In genomic region chr11:115251258-115251657, GRCm38 (mm10) we compare ENCODE assay signal across 27 mouse cellular contexts. TPM values are rescaled to one million over a fixed set of nuclear protein-coding genes. Genes with fewer than 3 reads are reported as not detected.
DNase-seq lines count a peak whose midpoint lies in the region; ATAC-seq lines count a peak whose summit lies in the region.
"Had no signal": no experiment of that assay in that cellular context is flagged by ENCODE, and none has a peak within 500 bp of the region (broad histone marks: within the 10 kb centered on the region; RNA-seq: fewer than 3 reads in every experiment).

No protein-coding gene starts in this region.

- no peak overlapping the region for H3K4me2 ChIP-seq in hindbrain, embryonic 13.5 days
- 0 out of 2 replicates have a peak overlapping the region, but pooled peaks have one; percentile 92 for H3K4me2 ChIP-seq in midbrain, embryonic 12.5 days (replicated peaks)
- H3K4me2 ChIP-seq in midbrain, embryonic 13.5 days (replicated peaks): no peak overlapping the region

- H3K27me3 ChIP-seq in hindbrain, embryonic 10.5 days (ENCODE audit: insufficient read depth, poor library complexity, severe bottlenecking): peaks cover 100% of the 10 kb centered on the region
- H3K27me3 ChIP-seq in hindbrain, embryonic 13.5 days: peaks cover 97% of the 10 kb centered on the region
- peaks cover 100% of the 10 kb centered on the region for H3K27me3 ChIP-seq in midbrain, embryonic 12.5 days
- H3K27me3 ChIP-seq in midbrain, embryonic 13.5 days: peaks cover 90% of the 10 kb centered on the region

- no peak overlapping the region for H3K9ac ChIP-seq in hindbrain, embryonic 13.5 days
- H3K9ac ChIP-seq in midbrain, embryonic 12.5 days (replicated peaks): no peak overlapping the region
- H3K9ac ChIP-seq in midbrain, embryonic 13.5 days (replicated peaks): no peak overlapping the region
- H3K9ac ChIP-seq: embryonic facial prominence, embryonic 13.5 days; embryonic facial prominence, embryonic 15.5 days; forebrain, embryonic 12.5 days had no signal

- DNase-seq in hindbrain, embryonic 10.5 days (ENCODE audit: low spot score): no peak
- DNase-seq in testis, postnatal 14 days (ENCODE audit: low spot score): peak; percentile 83
- no peak for DNase-seq in heart, postnatal 10 days
- DNase-seq: adrenal gland, adult 8-10 months; adrenal gland, postnatal 14 days; cerebellum, adult 11 months; cerebellum, adult 18-20 months; cerebellum, adult 8-10 months; cerebellum, adult 9-11 months; cerebellum, postnatal 14 days; cerebellum, postnatal 36 days; embryo, embryonic 11 days had no signal

- H3K36me3 ChIP-seq in hindbrain, embryonic 10.5 days: no peaks in the 10 kb centered on the region
- no peaks in the 10 kb centered on the region for H3K36me3 ChIP-seq in hindbrain, embryonic 13.5 days
- no peaks in the 10 kb centered on the region for H3K36me3 ChIP-seq in midbrain, embryonic 12.5 days
- no peaks in the 10 kb centered on the region for H3K36me3 ChIP-seq in midbrain, embryonic 13.5 days
- H3K36me3 ChIP-seq: embryonic facial prominence, embryonic 13.5 days; embryonic facial prominence, embryonic 15.5 days; forebrain, embryonic 10.5 days; forebrain, embryonic 12.5 days had no signal

- ATAC-seq in hindbrain, embryonic 13.5 days (ENCODE audit: low FRiP score): no peak
- ATAC-seq in midbrain, embryonic 12.5 days (ENCODE audit: low FRiP score, low read depth): no peak
- no peak for ATAC-seq in midbrain, embryonic 13.5 days
- ATAC-seq: forebrain, embryonic 14.5 days; forebrain, embryonic 16.5 days had no signal

- H3K27ac ChIP-seq in hindbrain, embryonic 10.5 days: no peak overlapping the region
- H3K27ac ChIP-seq in hindbrain, embryonic 13.5 days: no peak overlapping the region
- H3K27ac ChIP-seq in midbrain, embryonic 12.5 days (replicated peaks): no peak overlapping the region
- H3K27ac ChIP-seq in midbrain, embryonic 13.5 days: no peak overlapping the region
- H3K27ac ChIP-seq: embryonic facial prominence, embryonic 13.5 days; embryonic facial prominence, embryonic 15.5 days; forebrain, embryonic 10.5 days; forebrain, embryonic 12.5 days had no signal

- H3K4me3 ChIP-seq in hindbrain, embryonic 10.5 days: 0 out of 2 replicates have a peak overlapping the region, but pooled peaks have one; percentile 59
- H3K4me3 ChIP-seq in hindbrain, embryonic 13.5 days: no peak overlapping the region
- no peak overlapping the region for H3K4me3 ChIP-seq in midbrain, embryonic 12.5 days
- no peak overlapping the region for H3K4me3 ChIP-seq in midbrain, embryonic 13.5 days (replicated peaks)
- H3K4me3 ChIP-seq: erythroblast, embryonic 14.5 days had no signal

- 65% methylated on average over 3 of the region's 3 CpGs for WGBS in hindbrain, embryonic 10.5 days
- 62% methylated on average over 3 of the region's 3 CpGs for WGBS in hindbrain, embryonic 13.5 days
- WGBS in midbrain, embryonic 12.5 days: 52% methylated on average over 3 of the region's 3 CpGs
- WGBS in midbrain, embryonic 13.5 days: 54% methylated on average over 3 of the region's 3 CpGs

- intact Hi-C loops in heart, postnatal 10 days (cut with DNase I): no loop called here

- H3K4me1 ChIP-seq in hindbrain, embryonic 10.5 days (replicated peaks): peaks cover 45% of the 10 kb centered on the region
- H3K4me1 ChIP-seq in hindbrain, embryonic 13.5 days (replicated peaks): peaks cover 44% of the 10 kb centered on the region
- peaks cover 32% of the 10 kb centered on the region for H3K4me1 ChIP-seq in midbrain, embryonic 12.5 days
- H3K4me1 ChIP-seq in midbrain, embryonic 13.5 days (replicated peaks): peaks cover 42% of the 10 kb centered on the region

- no peaks in the 10 kb centered on the region for H3K9me3 ChIP-seq in hindbrain, embryonic 10.5 days
- no peaks in the 10 kb centered on the region for H3K9me3 ChIP-seq in hindbrain, embryonic 13.5 days
- H3K9me3 ChIP-seq in midbrain, embryonic 12.5 days: no peaks in the 10 kb centered on the region
- H3K9me3 ChIP-seq in midbrain, embryonic 13.5 days: no peaks in the 10 kb centered on the region
- H3K9me3 ChIP-seq: embryonic facial prominence, embryonic 13.5 days; embryonic facial prominence, embryonic 15.5 days; forebrain, embryonic 10.5 days; forebrain, embryonic 12.5 days had no signal

RNA-seq across cellular contexts. Expression of gene Grin2c, which starts 15.8 kb away (rescaled TPM):
- 0.14 and 0.18 TPM in 2 replicates for polyA plus RNA-seq in hindbrain, embryonic 10.5 days (2016; fragmentation: Nextera tagmentation; extraction: Ambion mirVana)
- polyA plus RNA-seq in hindbrain, embryonic 13.5 days (2015; fragmentation: Nextera tagmentation; extraction: Ambion mirVana): 0.22 TPM in 2 replicates
- polyA plus RNA-seq in midbrain, embryonic 12.5 days (2016; fragmentation: Nextera tagmentation; extraction: Ambion mirVana): 0.06 and 0.17 TPM in 2 replicates
- 0.06 and 0.12 TPM in 2 replicates for polyA plus RNA-seq in midbrain, embryonic 13.5 days (2015; fragmentation: Nextera tagmentation; extraction: Ambion mirVana)
- not detected for total RNA-seq in heart, postnatal 10 days (2021)
- total RNA-seq: common myeloid progenitor, adult 5-6 weeks; MEL had no signal
- polyA plus RNA-seq: C2C12; embryonic facial prominence, embryonic 13.5 days; embryonic facial prominence, embryonic 15.5 days; forebrain, embryonic 10.5 days; forebrain, embryonic 12.5 days had no signal

RNA-seq across cellular contexts. Expression of gene Fdxr, which starts 25.6 kb away (rescaled TPM):
- polyA plus RNA-seq in hindbrain, embryonic 10.5 days (2016; fragmentation: Nextera tagmentation; extraction: Ambion mirVana): 17.7 TPM in 2 replicates
- polyA plus RNA-seq in hindbrain, embryonic 13.5 days (2015; fragmentation: Nextera tagmentation; extraction: Ambion mirVana): 18.1 and 20.8 TPM in 2 replicates
- 15.9 and 18.4 TPM in 2 replicates for polyA plus RNA-seq in midbrain, embryonic 12.5 days (2016; fragmentation: Nextera tagmentation; extraction: Ambion mirVana)
- 19.3 and 24.1 TPM in 2 replicates for polyA plus RNA-seq in midbrain, embryonic 13.5 days (2015; fragmentation: Nextera tagmentation; extraction: Ambion mirVana)
- 1 to 10 TPM; 7.7 to 9.1 TPM for total RNA-seq in heart, postnatal 10 days (2021)

RNA-seq across cellular contexts. Expression of gene Fads6, which starts 46.2 kb away (rescaled TPM):
- polyA plus RNA-seq in hindbrain, embryonic 10.5 days (2016; fragmentation: Nextera tagmentation; extraction: Ambion mirVana): 0.27 and 0.47 TPM in 2 replicates
- 0.73 and 0.79 TPM in 2 replicates for polyA plus RNA-seq in hindbrain, embryonic 13.5 days (2015; fragmentation: Nextera tagmentation; extraction: Ambion mirVana)
- polyA plus RNA-seq in midbrain, embryonic 12.5 days (2016; fragmentation: Nextera tagmentation; extraction: Ambion mirVana): 0.11 and 0.18 TPM in 2 replicates
- polyA plus RNA-seq in midbrain, embryonic 13.5 days (2015; fragmentation: Nextera tagmentation; extraction: Ambion mirVana): 0.41 and 0.43 TPM in 2 replicates
- total RNA-seq in heart, postnatal 10 days (2021): 1 to 10 TPM in 1 of 2 experiments, under 1 TPM in 1; 0.89 to 1.2 TPM

RNA-seq across cellular contexts. Expression of gene Otop2, which starts 55.7 kb away (rescaled TPM):
- not detected in 2 replicates for polyA plus RNA-seq in hindbrain, embryonic 10.5 days (2016; fragmentation: Nextera tagmentation; extraction: Ambion mirVana)
- not detected in 2 replicates for polyA plus RNA-seq in hindbrain, embryonic 13.5 days (2015; fragmentation: Nextera tagmentation; extraction: Ambion mirVana)
- polyA plus RNA-seq in midbrain, embryonic 12.5 days (2016; fragmentation: Nextera tagmentation; extraction: Ambion mirVana): not detected in 2 replicates
- not detected in 2 replicates for polyA plus RNA-seq in midbrain, embryonic 13.5 days (2015; fragmentation: Nextera tagmentation; extraction: Ambion mirVana)
- not detected for total RNA-seq in heart, postnatal 10 days (2021)
- total RNA-seq: adrenal gland, adult 8-10 months; adrenal gland, postnatal 14 days; adrenal gland, postnatal 4 days; common myeloid progenitor, adult 5-6 weeks; MEL had no signal
- polyA plus RNA-seq: C2C12; embryonic facial prominence, embryonic 11.5 days; erythroblast, embryonic 14.5 days; forebrain, embryonic 12.5 days; forebrain, embryonic 14.5 days had no signal
